Mouse (Mus musculus): ENCODE measurements around the gene Fez2.
A peak's percentile ranks its signal among the peaks of the same experiment; 100 is the strongest.

- peak; percentile 58 for TF ChIP-seq CTCF (IDR thresholded peaks at IDR 0.05; ENCODE audit: low read depth)
- TF ChIP-seq EP300 (IDR thresholded peaks at IDR 0.05; ENCODE audit: low read depth), result no peak
Measured at GRCm38 (mm10) chr17:78430374-78430773, 12.4 kb upstream of the Fez2 start.

All from liver, postnatal 0 days (tissue).